Mouse (Mus musculus): ENCODE results near the gene Lsm5. TPM values are rescaled to one million over a fixed set of nuclear protein-coding genes. Genes with fewer than 3 reads are reported as not detected.
A peak's percentile ranks its signal among the peaks of the same experiment; 100 is the strongest.

Gene Lsm5
- polyA plus RNA-seq (2014; fragmentation: Nextera tagmentation; extraction: Ambion mirVana): 187 and 188 TPM in 2 replicates

DNA sequence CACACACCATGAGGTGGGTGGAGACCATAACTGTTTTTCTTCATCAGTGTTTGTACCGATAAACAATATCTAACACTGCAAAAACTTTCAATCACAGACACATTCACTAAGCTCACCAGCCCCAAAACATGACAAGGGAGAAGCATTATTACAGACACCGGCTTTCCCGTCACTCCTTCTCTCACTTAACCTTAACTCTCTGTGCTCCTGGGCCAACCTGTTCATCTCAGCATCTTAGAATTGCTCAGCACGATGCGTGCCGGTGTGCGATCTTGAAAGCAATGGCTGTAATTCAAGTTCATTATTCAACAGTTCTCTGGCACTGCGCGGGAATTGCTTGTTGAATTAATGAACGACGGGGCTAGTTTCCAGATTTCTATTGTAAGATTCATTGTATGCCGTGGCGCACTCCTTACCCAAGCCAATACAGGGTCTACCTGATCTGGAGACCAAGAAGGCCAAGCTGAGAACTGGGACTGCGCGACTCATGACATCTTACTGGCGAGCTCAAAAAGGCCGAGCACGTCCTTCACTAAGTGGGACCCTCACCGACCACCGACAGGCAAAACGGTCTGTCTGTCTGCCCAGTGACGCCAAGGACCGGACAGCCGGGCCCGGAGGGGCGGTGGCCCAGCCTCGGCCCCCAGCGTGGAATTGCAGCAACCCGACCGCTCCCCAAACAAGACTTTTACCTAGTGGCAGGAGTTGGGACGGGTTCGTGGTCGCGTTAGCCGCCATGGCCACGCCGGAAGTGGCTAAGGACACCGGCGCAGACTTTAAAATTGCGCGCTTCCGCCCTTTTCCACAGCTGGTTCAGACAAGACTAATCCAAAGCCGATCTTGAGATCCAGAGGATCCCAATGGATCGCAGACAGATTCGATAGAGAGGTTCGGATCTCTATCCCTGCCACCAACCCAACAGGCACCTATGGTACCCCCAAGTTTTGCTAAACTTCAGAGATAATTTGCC, at the start of gene Lsm5:
Gene Lsm5, minus strand, starts transcription at position 780 of the 970 bp plus-strand sequence.
- under 1% methylated on average over 46 of the region's 46 CpGs for WGBS
- peak within 1 kb of the TSS; percentile 60 for H3K4me2 ChIP-seq
- H3K9me3 ChIP-seq (ENCODE audit: control insufficient read depth, low read length): no peaks in the 10 kb centered on the region
- H3K27ac ChIP-seq (ENCODE audit: low read depth, low read length): peak within 1 kb of the TSS; percentile 50; the same call in 1 of the 2 replicates
- ATAC-seq (replicated peaks; ENCODE audit: low FRiP score): peak; percentile 91
- peak within 1 kb of the TSS; percentile 79 for H3K9ac ChIP-seq (ENCODE audit: low read depth, low read length)
- H3K4me1 ChIP-seq (replicated peaks; ENCODE audit: control insufficient read depth, insufficient read depth, low read length): no peaks in the 10 kb centered on the region; the same call in 1 of the 2 replicates
- DNase-seq (ENCODE audit: low spot score): peak; percentile 86
- no peaks in the 10 kb centered on the region for H3K27me3 ChIP-seq (replicated peaks; ENCODE audit: control insufficient read depth, insufficient read depth, low read length)
- H3K36me3 ChIP-seq (ENCODE audit: control insufficient read depth, insufficient read depth, low read length): 0 out of 2 replicates have a peak, but pooled peaks cover 2% of the 10 kb centered on the region
- H3K4me3 ChIP-seq (ENCODE audit: low read depth, low read length): peak within 1 kb of the TSS; percentile 87

DNA sequence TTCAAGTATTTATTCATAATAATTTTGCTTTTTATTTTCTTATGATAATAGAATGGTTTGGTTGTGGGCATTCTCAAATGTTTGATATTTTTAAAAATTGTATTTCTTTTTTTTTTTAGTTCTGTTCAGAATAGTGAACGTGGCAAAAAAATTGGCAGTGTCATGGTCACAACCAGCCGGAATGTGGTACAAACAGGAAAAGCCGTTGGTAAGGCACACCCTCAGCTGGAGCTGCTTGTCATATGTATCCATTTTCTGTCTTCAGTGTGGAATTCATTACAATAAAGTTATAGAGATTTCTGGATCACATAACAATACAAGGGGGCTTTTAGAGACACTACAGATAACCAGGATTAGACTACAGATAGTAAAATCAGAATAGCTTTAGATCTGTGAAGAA, 49.2 kb upstream of the Lsm5 start:
- Histone ChIP-seq H3K36me3 (ENCODE audit: control insufficient read depth, insufficient read depth, low read length) (peaks cover 9% of the 10 kb centered on the region), H3K4me1 (replicated peaks; ENCODE audit: control insufficient read depth, insufficient read depth, low read length) (no peaks in the 10 kb centered on the region)

DNA sequence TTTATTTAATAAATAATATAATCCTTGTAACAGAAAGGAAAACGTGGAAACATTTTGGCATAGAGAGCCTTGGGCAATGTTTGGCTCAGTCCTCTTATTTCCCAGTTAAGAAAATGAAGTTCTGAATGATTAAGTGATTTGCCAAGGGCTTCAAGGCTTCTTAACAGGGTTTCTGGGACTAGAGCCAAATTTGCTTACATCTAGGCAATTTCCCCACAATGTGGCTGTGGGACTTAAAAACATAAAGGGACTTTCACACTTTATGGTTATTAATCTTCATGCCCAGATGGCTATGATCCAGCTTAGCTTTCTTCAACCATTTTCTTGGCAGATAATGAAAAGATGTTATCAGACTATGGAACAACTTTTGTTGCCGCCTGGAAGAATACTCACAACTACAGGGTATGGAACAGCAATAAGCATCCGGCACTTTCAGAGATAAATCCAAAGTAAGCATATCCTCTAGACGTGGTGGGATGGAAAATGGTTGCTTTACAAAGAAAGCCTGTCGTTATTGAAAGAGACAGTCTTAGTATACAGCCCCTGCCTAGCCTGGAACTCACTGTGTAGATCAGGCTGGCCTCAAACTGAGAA, 41.5 kb upstream of the Lsm5 start:
- DNase-seq (ENCODE audit: low spot score) (no peak), ATAC-seq (replicated peaks; ENCODE audit: low FRiP score) (no peak)
- Histone ChIP-seq H3K4me1 (replicated peaks; ENCODE audit: control insufficient read depth, insufficient read depth, low read length) (no peaks in the 10 kb centered on the region), H3K4me2 (no peak overlapping the region), H3K4me3 (ENCODE audit: low read depth, low read length) (no peak overlapping the region), H3K9me3 (ENCODE audit: control insufficient read depth, low read length) (no peaks in the 10 kb centered on the region), H3K9ac (ENCODE audit: low read depth, low read length) (no peak overlapping the region), H3K27ac (ENCODE audit: low read depth, low read length) (no peak overlapping the region), H3K27me3 (replicated peaks; ENCODE audit: control insufficient read depth, insufficient read depth, low read length) (no peaks in the 10 kb centered on the region), H3K36me3 (ENCODE audit: control insufficient read depth, insufficient read depth, low read length) (no peaks in the 10 kb centered on the region; the same call in 1 of the 2 replicates)
- WGBS: 86% methylated on average over 5 of the region's 5 CpGs

More for the DNA sequence above, 49.2 kb upstream of the Lsm5 start:
- Histone ChIP-seq H3K9me3 (ENCODE audit: control insufficient read depth, low read length) (no peaks in the 10 kb centered on the region), H3K9ac (ENCODE audit: low read depth, low read length) (no peak overlapping the region), H3K4me3 (ENCODE audit: low read depth, low read length) (no peak overlapping the region), H3K27ac (ENCODE audit: low read depth, low read length) (no peak overlapping the region), H3K27me3 (replicated peaks; ENCODE audit: control insufficient read depth, insufficient read depth, low read length) (no peaks in the 10 kb centered on the region), H3K4me2 (no peak overlapping the region)
- WGBS: 90% methylated on average over 3 of the region's 3 CpGs
- no peak for ATAC-seq (replicated peaks; ENCODE audit: low FRiP score)
- no peak for DNase-seq (ENCODE audit: low spot score)

DNA sequence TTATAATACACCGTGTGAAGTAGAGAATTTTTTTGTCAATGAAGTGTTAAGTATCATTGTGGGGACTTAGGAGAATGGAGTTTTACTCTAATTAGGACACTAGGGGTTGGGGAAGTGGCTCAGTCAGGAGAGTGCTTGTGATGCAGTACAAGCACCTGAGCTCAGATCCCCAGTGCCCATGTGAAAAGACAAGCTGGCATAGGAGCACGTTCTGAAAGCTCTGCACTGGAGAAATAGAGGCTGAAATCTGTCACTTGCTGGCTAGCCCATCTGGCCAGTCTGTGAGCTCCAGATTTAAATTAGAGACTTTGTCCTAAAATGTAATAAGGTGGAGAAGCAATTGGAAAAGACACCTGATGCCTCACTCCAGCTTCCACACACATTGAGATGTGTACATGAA, 28.0 kb upstream of the Lsm5 start:
- H3K9ac ChIP-seq (ENCODE audit: low read depth, low read length): no peak overlapping the region
- no peak overlapping the region for H3K27ac ChIP-seq (ENCODE audit: low read depth, low read length)
- no peak overlapping the region for H3K4me3 ChIP-seq (ENCODE audit: low read depth, low read length)
- no peaks in the 10 kb centered on the region for H3K9me3 ChIP-seq (ENCODE audit: control insufficient read depth, low read length)
- DNase-seq (ENCODE audit: low spot score): no peak
- ATAC-seq (replicated peaks; ENCODE audit: low FRiP score): no peak
- H3K27me3 ChIP-seq (replicated peaks; ENCODE audit: control insufficient read depth, insufficient read depth, low read length): no peaks in the 10 kb centered on the region
- peaks cover 3% of the 10 kb centered on the region; the same call in 1 of the 2 replicates for H3K36me3 ChIP-seq (ENCODE audit: control insufficient read depth, insufficient read depth, low read length)
- H3K4me2 ChIP-seq: no peak overlapping the region
- H3K4me1 ChIP-seq (replicated peaks; ENCODE audit: control insufficient read depth, insufficient read depth, low read length): no peaks in the 10 kb centered on the region
- 73% methylated on average over 2 of the region's 2 CpGs for WGBS

DNA sequence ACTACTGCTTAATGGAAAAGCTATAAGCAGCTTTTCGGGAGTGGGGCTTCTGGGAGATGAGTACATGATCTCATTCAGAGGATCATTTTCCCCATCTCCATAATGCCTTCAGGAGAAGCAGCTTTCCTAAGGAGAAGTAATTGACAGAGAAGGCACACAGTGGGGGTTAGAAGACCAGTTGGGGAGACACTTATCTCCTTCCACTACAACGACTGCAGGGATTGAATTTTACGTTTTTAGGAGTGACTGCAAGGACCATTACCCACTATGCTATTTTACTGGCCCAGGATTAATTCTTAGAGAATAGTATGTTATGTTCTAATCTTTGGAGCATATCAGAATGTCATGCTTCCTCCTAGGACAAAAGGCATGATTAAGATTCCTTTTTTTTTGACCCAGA, 16.4 kb upstream of the Lsm5 start:
- Histone ChIP-seq H3K9me3 (ENCODE audit: control insufficient read depth, low read length) (no peaks in the 10 kb centered on the region), H3K27ac (ENCODE audit: low read depth, low read length) (no peak overlapping the region), H3K36me3 (ENCODE audit: control insufficient read depth, insufficient read depth, low read length) (peaks cover 2% of the 10 kb centered on the region; the same call in 1 of the 2 replicates), H3K27me3 (replicated peaks; ENCODE audit: control insufficient read depth, insufficient read depth, low read length) (no peaks in the 10 kb centered on the region), H3K4me2 (no peak overlapping the region), H3K4me1 (replicated peaks; ENCODE audit: control insufficient read depth, insufficient read depth, low read length) (peaks cover 13% of the 10 kb centered on the region), H3K9ac (ENCODE audit: low read depth, low read length) (no peak overlapping the region), H3K4me3 (ENCODE audit: low read depth, low read length) (no peak overlapping the region)
- no peak for DNase-seq (ENCODE audit: low spot score)
- no peak for ATAC-seq (replicated peaks; ENCODE audit: low FRiP score)
- WGBS: 75% methylated on average over 3 of the region's 3 CpGs

DNA sequence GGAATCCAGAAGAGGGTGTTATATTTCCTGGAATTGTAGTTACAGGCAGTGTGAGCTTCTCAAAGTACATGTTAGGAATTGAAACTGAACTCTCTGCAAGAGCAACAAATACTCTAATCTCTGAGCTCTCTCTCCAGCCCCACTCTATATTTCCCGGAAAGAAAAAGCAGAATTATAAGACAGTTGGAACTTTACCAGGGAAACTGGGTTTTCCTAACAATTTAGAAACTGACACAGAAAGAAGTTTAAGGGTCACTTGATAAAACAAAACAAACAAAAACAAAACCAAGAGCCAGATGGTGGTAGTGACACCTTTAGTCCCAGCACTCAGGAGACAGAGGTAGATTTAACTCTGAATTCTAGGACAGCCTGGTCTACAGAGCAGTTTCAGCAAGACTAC, 14.6 kb upstream of the Lsm5 start:
- H3K4me2 ChIP-seq: no peak overlapping the region
- DNase-seq (ENCODE audit: low spot score) (no peak), ATAC-seq (replicated peaks; ENCODE audit: low FRiP score) (no peak)
- H3K36me3 ChIP-seq (ENCODE audit: control insufficient read depth, insufficient read depth, low read length): no peaks in the 10 kb centered on the region
- H3K9ac ChIP-seq (ENCODE audit: low read depth, low read length): no peak overlapping the region
- H3K9me3 ChIP-seq (ENCODE audit: control insufficient read depth, low read length): no peaks in the 10 kb centered on the region
- peaks cover 14% of the 10 kb centered on the region for H3K4me1 ChIP-seq (replicated peaks; ENCODE audit: control insufficient read depth, insufficient read depth, low read length)
- H3K4me3 ChIP-seq (ENCODE audit: low read depth, low read length): no peak overlapping the region
- H3K27ac ChIP-seq (ENCODE audit: low read depth, low read length): no peak overlapping the region
- 98% methylated on average over 1 of the region's 1 CpGs for WGBS
- no peaks in the 10 kb centered on the region for H3K27me3 ChIP-seq (replicated peaks; ENCODE audit: control insufficient read depth, insufficient read depth, low read length)

DNA sequence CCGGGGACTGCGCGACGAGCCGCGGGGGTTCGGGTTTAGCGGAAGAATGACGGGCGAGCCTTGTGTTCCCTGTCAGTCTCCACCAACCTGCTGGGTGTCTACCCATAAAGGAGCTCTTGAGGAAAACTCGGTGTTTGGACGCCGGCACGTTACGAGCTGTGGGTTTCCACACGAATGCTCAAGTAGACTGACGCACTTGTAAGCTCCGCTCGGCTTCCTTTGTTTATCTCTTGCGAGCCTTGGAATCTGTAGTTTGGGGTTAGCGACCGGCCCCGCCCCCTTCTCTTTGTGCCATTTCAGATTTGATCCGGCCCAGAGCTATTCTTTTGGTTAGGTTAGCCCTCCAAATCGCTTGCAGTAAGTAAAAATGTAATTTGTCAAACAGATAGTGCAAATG, 10.8 kb upstream of the Lsm5 start:
- H3K36me3 ChIP-seq (ENCODE audit: control insufficient read depth, insufficient read depth, low read length): no peaks in the 10 kb centered on the region
- peaks cover 14% of the 10 kb centered on the region for H3K4me1 ChIP-seq (replicated peaks; ENCODE audit: control insufficient read depth, insufficient read depth, low read length)
- no peaks in the 10 kb centered on the region for H3K9me3 ChIP-seq (ENCODE audit: control insufficient read depth, low read length)
- H3K9ac ChIP-seq (ENCODE audit: low read depth, low read length): peak overlapping the region; percentile 80
- peak overlapping the region; percentile 86 for H3K27ac ChIP-seq (ENCODE audit: low read depth, low read length)
- H3K4me3 ChIP-seq (ENCODE audit: low read depth, low read length): peak overlapping the region; percentile 87
- ATAC-seq (replicated peaks; ENCODE audit: low FRiP score) (peak; percentile 29), DNase-seq (ENCODE audit: low spot score) (peak; percentile 64)
- H3K27me3 ChIP-seq (replicated peaks; ENCODE audit: control insufficient read depth, insufficient read depth, low read length): no peaks in the 10 kb centered on the region
- WGBS: 1% methylated on average over 25 of the region's 25 CpGs
- peak overlapping the region; percentile 68 for H3K4me2 ChIP-seq

DNA sequence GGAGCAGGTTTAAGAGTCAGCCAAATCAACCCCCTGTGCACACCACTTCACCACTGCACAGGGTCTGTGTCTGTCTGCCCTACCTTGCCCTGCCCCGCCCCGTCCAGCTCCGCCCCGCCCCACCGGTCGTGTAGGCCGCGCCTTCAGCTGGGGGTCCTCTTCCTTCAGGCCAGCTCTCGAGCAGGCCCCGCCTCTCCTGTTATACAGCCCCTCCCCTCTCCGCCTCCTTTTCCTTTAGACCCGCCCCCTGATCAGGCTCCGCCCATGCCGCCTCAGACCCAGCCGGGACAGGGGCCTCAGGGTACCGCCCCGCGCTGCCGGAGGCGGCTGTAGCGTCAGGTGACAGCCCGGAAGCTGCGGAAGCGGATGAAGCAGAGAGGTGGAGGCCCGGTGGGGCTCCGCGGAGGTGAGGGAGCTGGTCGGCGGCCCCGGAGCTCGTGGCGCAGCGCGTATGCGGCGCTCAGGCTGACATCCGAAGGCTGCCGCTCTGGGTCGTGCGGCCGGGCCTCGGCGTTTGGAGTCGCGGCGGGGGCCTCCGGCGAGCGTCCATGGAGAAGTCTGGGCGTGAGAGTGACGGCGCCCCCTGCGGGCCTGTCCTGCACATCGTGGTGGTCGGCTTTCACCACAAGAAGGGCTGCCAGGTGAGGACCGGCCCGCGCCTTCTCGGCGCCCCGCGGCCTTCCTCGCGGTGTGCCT, 10.2 kb upstream of the Lsm5 start, which contains the start of gene Avl9:
Gene Avl9, plus strand, starts transcription at position 326 of the 696 bp plus-strand sequence.
- 0% methylated on average over 64 of the region's 64 CpGs for WGBS
- Histone ChIP-seq H3K4me2 (peak within 1 kb of the TSS; percentile 68), H3K4me1 (replicated peaks; ENCODE audit: control insufficient read depth, insufficient read depth, low read length) (peaks cover 14% of the 10 kb centered on the region), H3K4me3 (ENCODE audit: low read depth, low read length) (peak within 1 kb of the TSS; percentile 87), H3K9ac (ENCODE audit: low read depth, low read length) (peak within 1 kb of the TSS; percentile 80), H3K9me3 (ENCODE audit: control insufficient read depth, low read length) (no peaks in the 10 kb centered on the region), H3K27ac (ENCODE audit: low read depth, low read length) (peak within 1 kb of the TSS; percentile 86), H3K36me3 (ENCODE audit: control insufficient read depth, insufficient read depth, low read length) (no peaks in the 10 kb centered on the region), H3K27me3 (replicated peaks; ENCODE audit: control insufficient read depth, insufficient read depth, low read length) (no peaks in the 10 kb centered on the region)
- DNase-seq (ENCODE audit: low spot score) (peak; percentile 98), ATAC-seq (replicated peaks; ENCODE audit: low FRiP score) (peak; percentile 98)
